Mouse (Mus musculus) spleen, postnatal 36 days (tissue): ENCODE data around the gene Dlg2.

Experiments used
- DNase-seq, 2 experiments: peaks; one replicate each; pipeline ENCODE4 v3.0.0; 2022; ENCODE audit warnings: low spot score in 2 of 2, mixed read lengths in 1 of 2

Gene Dlg2

GRCm38 (mm10) chr7:92458308-92458707 lies 1981.8 kb downstream of the Dlg2 start:
- DNase-seq = no peak

GRCm38 (mm10) chr7:92460578-92460977 lies 1984.1 kb downstream of the Dlg2 start:
- DNase-seq = no peak

GRCm38 (mm10) chr7:92461256-92461655 lies 1984.8 kb downstream of the Dlg2 start:
- DNase-seq = no peak

- DNase-seq = no peak
Observed at GRCm38 (mm10) chr7:92463080-92463877, 1986.8 kb downstream of the Dlg2 start.

- no peak for DNase-seq
Observed at GRCm38 (mm10) chr7:92464290-92464689, 1987.8 kb downstream of the Dlg2 start.

- DNase-seq = no peak
Observed at GRCm38 (mm10) chr7:92479143-92479542, 2002.7 kb downstream of the Dlg2 start.

- no peak for DNase-seq
Observed at GRCm38 (mm10) chr7:92479748-92480147, 2003.3 kb downstream of the Dlg2 start.

- DNase-seq = no peak
Observed at GRCm38 (mm10) chr7:92483346-92483745, 2006.9 kb downstream of the Dlg2 start.

- no peak for DNase-seq
Observed at GRCm38 (mm10) chr7:92485881-92486710, 2009.6 kb downstream of the Dlg2 start.

GRCm38 (mm10) chr7:92486878-92487277 lies 2010.4 kb downstream of the Dlg2 start:
- no peak for DNase-seq

- no peak for DNase-seq
Observed at GRCm38 (mm10) chr7:92492262-92492661, 2015.8 kb downstream of the Dlg2 start.

- DNase-seq = no peak
Observed at GRCm38 (mm10) chr7:92493521-92493920, 2017.0 kb downstream of the Dlg2 start.
